Mouse (Mus musculus): ENCODE measurements around the gene Cry2.
A peak's percentile ranks its signal among the peaks of the same experiment; 100 is the strongest.
"Not testable (repeated sequence)": the region's sequence is repeated elsewhere in the genome, so short reads cannot be mapped to it uniquely, and the experiment has no call there.

Cry2 gene

GRCm38 (mm10) chr2:92421723-92422387 is 12.0 kb downstream of the Cry2 start:
- no peak for DNase-seq

- DNase-seq, result no peak
These were observed 22.1 kb downstream of the Cry2 start for GRCm38 (mm10) chr2:92411705-92412104.

GRCm38 (mm10) chr2:92408309-92409045 is 25.4 kb downstream of the Cry2 start:
- no peak for DNase-seq

- DNase-seq, result no peak
These were observed 28.2 kb downstream of the Cry2 start for GRCm38 (mm10) chr2:92405687-92406086.

GRCm38 (mm10) chr2:92404737-92405136 is 29.1 kb downstream of the Cry2 start:
- DNase-seq, result no peak

- DNase-seq, result no peak
These were observed 30.0 kb downstream of the Cry2 start for GRCm38 (mm10) chr2:92403776-92404319.

- DNase-seq, result no peak
These were observed 31.1 kb downstream of the Cry2 start for GRCm38 (mm10) chr2:92402591-92403326.

- DNase-seq, result peak; percentile 58 to 67
These were observed 32.7 kb downstream of the Cry2 start, which contains the start of gene Mapk8ip1 for GRCm38 (mm10) chr2:92401091-92401561. Gene Mapk8ip1, minus strand, starts transcription at chr2:92401263.

- no peak for DNase-seq
These were observed 33.2 kb downstream of the Cry2 start for GRCm38 (mm10) chr2:92400682-92401081.

GRCm38 (mm10) chr2:92399877-92400276 is 34.0 kb downstream of the Cry2 start:
- DNase-seq, result not testable (repeated sequence)

GRCm38 (mm10) chr2:92397436-92397835 is 36.4 kb downstream of the Cry2 start:
- no peak for DNase-seq

- DNase-seq, result no peak
These were observed 38.3 kb downstream of the Cry2 start for GRCm38 (mm10) chr2:92395535-92395934.

GRCm38 (mm10) chr2:92392318-92393264 is 41.3 kb downstream of the Cry2 start:
- DNase-seq, result peak; percentile 75 to 82

- peak; percentile 24 to 29 for DNase-seq
These were observed 42.0 kb downstream of the Cry2 start for GRCm38 (mm10) chr2:92391703-92392317.

- no peak for DNase-seq
These were observed 42.7 kb downstream of the Cry2 start for GRCm38 (mm10) chr2:92391116-92391515.

GRCm38 (mm10) chr2:92390206-92390930 is 43.5 kb downstream of the Cry2 start:
- no peak for DNase-seq

GRCm38 (mm10) chr2:92389645-92390044 is 44.2 kb downstream of the Cry2 start:
- DNase-seq, result no peak

GRCm38 (mm10) chr2:92388891-92389641 is 44.8 kb downstream of the Cry2 start:
- peak; percentile 92 to 96 for DNase-seq

GRCm38 (mm10) chr2:92388081-92388517 is 45.7 kb downstream of the Cry2 start:
- no peak for DNase-seq

GRCm38 (mm10) chr2:92387646-92388045 is 46.2 kb downstream of the Cry2 start:
- no peak for DNase-seq

Measured in kidney, postnatal 4 days (tissue).